Mouse (Mus musculus) limb, embryonic 12.5 days (tissue): ENCODE results near the gene Lpgat1. TPM values are rescaled to one million over a fixed set of nuclear protein-coding genes. Genes with fewer than 3 reads are reported as not detected.

Experiments
- ATAC-seq: fragments of 200-750 bp; cut with Nextera tagmentation; 2 replicates; pipeline ENCODE4 v1.8.0; 2017; ENCODE audit warnings: low read depth, moderate TSS enrichment; ENCODE audit not compliant: insufficient number of reproducible peaks, insufficient read depth, low FRiP score, low TSS enrichment
- H3K27ac ChIP-seq: fragments of 300-500 bp; sonication (generic); 2 replicates; pipeline ENCODE4 v1.5.1; 2016; ENCODE audit warnings: mild to moderate bottlenecking, moderate library complexity
- H3K27me3 ChIP-seq: fragments of 300-500 bp; sonication (generic); 2 replicates; pipeline ENCODE4 v1.6.1; 2016; ENCODE audit warnings: mild to moderate bottlenecking, moderate library complexity
- H3K36me3 ChIP-seq: fragments of 300-500 bp; sonication (generic); 2 replicates; pipeline ENCODE4 v1.6.1; 2016; ENCODE audit warnings: mild to moderate bottlenecking, moderate library complexity
- H3K4me1 ChIP-seq: fragments of 300-500 bp; sonication (generic); replicated peaks from 2 replicates; pipeline ENCODE4 v1.6.1; 2016
- H3K4me2 ChIP-seq: fragments of 300-500 bp; sonication (generic); 2 replicates; pipeline ENCODE4 v1.6.1; 2016; ENCODE audit warnings: mild to moderate bottlenecking, moderate library complexity
- H3K4me3 ChIP-seq: fragments of 300-500 bp; sonication (generic); replicated peaks from 2 replicates; pipeline ENCODE4 v1.5.1; 2016; ENCODE audit warnings: mild to moderate bottlenecking
- H3K9ac ChIP-seq: fragments of 300-500 bp; sonication (generic); replicated peaks from 2 replicates; pipeline ENCODE4 v1.6.1; 2016; ENCODE audit warnings: mild to moderate bottlenecking, moderate library complexity
- H3K9me3 ChIP-seq: fragments of 300-500 bp; sonication (generic); 2 replicates; pipeline ENCODE4 v1.6.1; 2016; ENCODE audit warnings: mild to moderate bottlenecking, moderate library complexity
- WGBS: fragments of 180-500 bp; shearing (Covaris S2); methylation state at CpG from one replicate; pipeline ENCODE4 v1.1.7; 2016; 5-methylcytosine and 5-hydroxymethylcytosine counted together
- polyA plus RNA-seq: library from polyadenylated mRNA; unstranded; fragments of >200 nt; fragmentation: Nextera tagmentation; extraction: Ambion mirVana; gene quantifications from 2 replicates; pipeline ENCODE4 v1.2.1, GENCODE M21; 2016

Gene Lpgat1
- polyA plus RNA-seq, 1 experiment from 2014 or later: 51.0 TPM

GRCm38 (mm10) chr1:191785108-191785507 is 67.5 kb downstream of the Lpgat1 start:
- H3K27ac ChIP-seq: no peak overlapping the region
- no peak for ATAC-seq
- no peak overlapping the region for H3K4me2 ChIP-seq
- H3K4me1 ChIP-seq: no peaks in the 10 kb centered on the region
- peaks cover 13% of the 10 kb centered on the region for H3K9me3 ChIP-seq
- no peaks in the 10 kb centered on the region for H3K27me3 ChIP-seq
- no peak overlapping the region for H3K9ac ChIP-seq
- 75% methylated on average over 11 of the region's 11 CpGs for WGBS
- no peak overlapping the region for H3K4me3 ChIP-seq
- H3K36me3 ChIP-seq: peaks cover 13% of the 10 kb centered on the region

- no peaks in the 10 kb centered on the region for H3K4me1 ChIP-seq
- no peaks in the 10 kb centered on the region for H3K27me3 ChIP-seq
- H3K4me2 ChIP-seq: no peak overlapping the region
- no peak for ATAC-seq
- H3K9me3 ChIP-seq: peaks cover 14% of the 10 kb centered on the region
- peaks cover 3% of the 10 kb centered on the region; the same call in 1 of the 2 replicates for H3K36me3 ChIP-seq
- no peak overlapping the region for H3K9ac ChIP-seq
- H3K27ac ChIP-seq: no peak overlapping the region
- WGBS: 64% methylated on average over 6 of the region's 6 CpGs
- no peak overlapping the region for H3K4me3 ChIP-seq
These were observed 68.6 kb downstream of the Lpgat1 start for GRCm38 (mm10) chr1:191786255-191786654.

- H3K27me3 ChIP-seq: no peaks in the 10 kb centered on the region
- H3K4me2 ChIP-seq: no peak overlapping the region
- no peak for ATAC-seq
- 37% methylated on average over 4 of the region's 4 CpGs for WGBS
- H3K9ac ChIP-seq: no peak overlapping the region
- peaks cover 14% of the 10 kb centered on the region for H3K9me3 ChIP-seq
- no peaks in the 10 kb centered on the region for H3K36me3 ChIP-seq
- no peaks in the 10 kb centered on the region for H3K4me1 ChIP-seq
- no peak overlapping the region for H3K4me3 ChIP-seq
- H3K27ac ChIP-seq: no peak overlapping the region
These were observed 69.7 kb downstream of the Lpgat1 start for GRCm38 (mm10) chr1:191787379-191787778.

- 76% methylated on average over 8 of the region's 8 CpGs for WGBS
- Histone ChIP-seq H3K9ac (no peak overlapping the region), H3K4me2 (no peak overlapping the region), H3K36me3 (no peaks in the 10 kb centered on the region), H3K27ac (no peak overlapping the region), H3K4me3 (no peak overlapping the region), H3K4me1 (no peaks in the 10 kb centered on the region), H3K27me3 (no peaks in the 10 kb centered on the region), H3K9me3 (peaks cover 14% of the 10 kb centered on the region)
- no peak for ATAC-seq
These were observed 75.4 kb downstream of the Lpgat1 start for GRCm38 (mm10) chr1:191792991-191793390.

GRCm38 (mm10) chr1:191793888-191794532 is 76.4 kb downstream of the Lpgat1 start:
- Histone ChIP-seq H3K9me3 (peaks cover 19% of the 10 kb centered on the region), H3K36me3 (no peaks in the 10 kb centered on the region), H3K4me1 (no peaks in the 10 kb centered on the region), H3K27me3 (no peaks in the 10 kb centered on the region), H3K4me2 (no peak overlapping the region), H3K9ac (no peak overlapping the region), H3K4me3 (no peak overlapping the region), H3K27ac (no peak overlapping the region)
- 82% methylated on average over 7 of the region's 7 CpGs for WGBS
- ATAC-seq: no peak

GRCm38 (mm10) chr1:191796238-191796896 is 78.7 kb downstream of the Lpgat1 start:
- Histone ChIP-seq H3K4me2 (no peak overlapping the region), H3K4me1 (no peaks in the 10 kb centered on the region), H3K4me3 (no peak overlapping the region), H3K27me3 (no peaks in the 10 kb centered on the region), H3K36me3 (no peaks in the 10 kb centered on the region), H3K27ac (no peak overlapping the region), H3K9me3 (peaks cover 7% of the 10 kb centered on the region; the same call in 1 of the 2 replicates), H3K9ac (no peak overlapping the region)
- WGBS: 89% methylated on average over 4 of the region's 4 CpGs
- ATAC-seq: no peak

- Histone ChIP-seq H3K9me3 (peaks cover 7% of the 10 kb centered on the region; the same call in 1 of the 2 replicates), H3K9ac (no peak overlapping the region), H3K4me1 (0 out of 2 replicates have a peak, but pooled peaks cover 4% of the 10 kb centered on the region), H3K4me2 (no peak overlapping the region), H3K36me3 (no peaks in the 10 kb centered on the region), H3K27me3 (no peaks in the 10 kb centered on the region), H3K4me3 (no peak overlapping the region), H3K27ac (no peak overlapping the region)
- WGBS: 54% methylated on average over 9 of the region's 9 CpGs
- no peak for ATAC-seq
These were observed 84.6 kb downstream of the Lpgat1 start for GRCm38 (mm10) chr1:191802093-191802819.

GRCm38 (mm10) chr1:191802820-191803655 is 85.4 kb downstream of the Lpgat1 start:
- peaks cover 7% of the 10 kb centered on the region; the same call in 1 of the 2 replicates for H3K9me3 ChIP-seq
- no peak for ATAC-seq
- no peak overlapping the region for H3K9ac ChIP-seq
- 0 out of 2 replicates have a peak, but pooled peaks cover 4% of the 10 kb centered on the region for H3K4me1 ChIP-seq
- H3K36me3 ChIP-seq: no peaks in the 10 kb centered on the region
- H3K4me3 ChIP-seq: no peak overlapping the region
- 65% methylated on average over 10 of the region's 10 CpGs for whole genome bisulfite sequencing
- no peak overlapping the region for H3K4me2 ChIP-seq
- H3K27ac ChIP-seq: no peak overlapping the region
- H3K27me3 ChIP-seq: no peaks in the 10 kb centered on the region

- Histone ChIP-seq H3K4me3 (no peak overlapping the region), H3K4me2 (no peak overlapping the region), H3K36me3 (no peaks in the 10 kb centered on the region), H3K27me3 (no peaks in the 10 kb centered on the region), H3K9me3 (no peaks in the 10 kb centered on the region; the same call in 1 of the 2 replicates), H3K4me1 (0 out of 2 replicates have a peak, but pooled peaks cover 4% of the 10 kb centered on the region), H3K27ac (no peak overlapping the region), H3K9ac (no peak overlapping the region)
- ATAC-seq: no peak
- 44% methylated on average over 5 of the region's 5 CpGs for WGBS
These were observed 87.1 kb downstream of the Lpgat1 start for GRCm38 (mm10) chr1:191804747-191805146.

- no peak for ATAC-seq
- no peaks in the 10 kb centered on the region for H3K36me3 ChIP-seq
- H3K27me3 ChIP-seq: no peaks in the 10 kb centered on the region
- H3K4me2 ChIP-seq: no peak overlapping the region
- H3K27ac ChIP-seq: no peak overlapping the region
- WGBS: 77% methylated on average over 6 of the region's 6 CpGs
- H3K9ac ChIP-seq: no peak overlapping the region
- 0 out of 2 replicates have a peak, but pooled peaks cover 4% of the 10 kb centered on the region for H3K4me1 ChIP-seq
- no peak overlapping the region for H3K4me3 ChIP-seq
- no peaks in the 10 kb centered on the region; the same call in 1 of the 2 replicates for H3K9me3 ChIP-seq
These were observed 88.2 kb downstream of the Lpgat1 start for GRCm38 (mm10) chr1:191805788-191806187.
